Mouse (Mus musculus) adrenal gland, adult (tissue): ENCODE measurements at regions not wholly inside any gene's neighbourhood (a gene's known extent, or its start where the extent isn't known, plus 50 kb on each side); places are given as distances from the start of the nearest gene placed in this dataset.
A peak's percentile ranks its signal among the peaks of the same experiment; 100 is the strongest.

ENCODE experiments used
- DNase-seq, 2 experiments: peaks; one replicate each; pipeline ENCODE4 v3.0.0; 2022 to 2023; ENCODE audit warnings: low spot score in 1 of 2; ENCODE audit not compliant: inconsistent age in 2 of 2

- DNase-seq: no peak
These were observed 127.1 kb upstream of the Eef2kmt start for GRCm38 (mm10) chr16:5382930-5383329.

DNA sequence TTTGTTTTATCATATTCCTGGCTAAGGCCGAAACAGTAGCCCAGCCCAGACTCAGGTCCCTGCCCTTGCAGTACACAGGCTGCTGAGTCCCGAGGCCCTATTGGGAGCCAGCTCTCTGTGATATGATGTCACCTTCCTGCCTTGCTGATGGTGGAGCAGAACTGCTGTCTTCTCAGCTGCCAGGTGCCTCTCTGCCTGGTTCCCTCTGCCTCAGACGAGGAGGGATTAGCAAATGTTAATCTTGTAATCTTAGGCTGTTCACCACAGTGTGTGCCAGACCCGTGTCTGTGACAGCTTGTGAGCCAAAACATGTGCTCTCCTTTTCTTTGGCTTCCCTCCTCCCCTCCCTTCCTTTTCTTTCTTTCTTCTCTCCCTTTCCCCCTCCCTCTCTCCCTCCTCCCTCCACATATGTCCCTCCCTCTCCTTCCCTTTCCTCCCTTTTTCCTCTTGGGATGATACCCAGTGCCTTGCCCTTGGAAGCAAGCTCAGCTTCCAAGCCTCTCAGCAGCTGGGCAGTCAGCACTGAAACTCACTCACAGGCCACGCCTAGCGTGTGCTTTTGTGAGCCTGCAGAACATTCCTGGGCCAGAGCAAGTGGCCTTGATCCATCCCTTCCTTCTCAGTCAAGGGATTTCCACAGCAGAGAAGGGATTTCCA is 126.6 kb upstream of the Eef2kmt start:
- peak in 1 of 2 experiments; percentile 32 for DNase-seq

DNA sequence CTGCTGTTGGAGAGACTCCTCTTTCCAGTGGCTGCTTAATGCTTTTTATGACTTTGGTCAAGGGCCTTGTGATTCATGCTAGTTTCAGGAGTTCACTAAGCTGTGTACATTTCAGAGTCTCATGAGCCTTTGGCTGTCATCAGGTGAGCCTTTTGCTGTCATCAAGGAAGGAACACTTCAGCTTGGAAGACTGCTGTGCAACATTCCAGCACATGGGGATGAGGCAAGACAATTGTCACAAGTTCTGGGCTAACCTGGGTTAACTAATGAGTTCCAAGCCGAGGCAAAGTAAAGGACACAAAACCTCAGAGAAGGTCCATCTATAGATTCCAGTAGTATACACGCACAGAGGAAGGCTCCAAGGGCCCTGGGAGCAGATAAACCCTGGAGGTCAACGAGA is 124.8 kb upstream of the Eef2kmt start:
- DNase-seq: no peak

- no peak for DNase-seq
These were observed 121.2 kb upstream of the Eef2kmt start for GRCm38 (mm10) chr16:5377001-5377400.

- peak; percentile 20 to 51 for DNase-seq
These were observed 119.2 kb upstream of the Eef2kmt start for GRCm38 (mm10) chr16:5374818-5375605.

DNA sequence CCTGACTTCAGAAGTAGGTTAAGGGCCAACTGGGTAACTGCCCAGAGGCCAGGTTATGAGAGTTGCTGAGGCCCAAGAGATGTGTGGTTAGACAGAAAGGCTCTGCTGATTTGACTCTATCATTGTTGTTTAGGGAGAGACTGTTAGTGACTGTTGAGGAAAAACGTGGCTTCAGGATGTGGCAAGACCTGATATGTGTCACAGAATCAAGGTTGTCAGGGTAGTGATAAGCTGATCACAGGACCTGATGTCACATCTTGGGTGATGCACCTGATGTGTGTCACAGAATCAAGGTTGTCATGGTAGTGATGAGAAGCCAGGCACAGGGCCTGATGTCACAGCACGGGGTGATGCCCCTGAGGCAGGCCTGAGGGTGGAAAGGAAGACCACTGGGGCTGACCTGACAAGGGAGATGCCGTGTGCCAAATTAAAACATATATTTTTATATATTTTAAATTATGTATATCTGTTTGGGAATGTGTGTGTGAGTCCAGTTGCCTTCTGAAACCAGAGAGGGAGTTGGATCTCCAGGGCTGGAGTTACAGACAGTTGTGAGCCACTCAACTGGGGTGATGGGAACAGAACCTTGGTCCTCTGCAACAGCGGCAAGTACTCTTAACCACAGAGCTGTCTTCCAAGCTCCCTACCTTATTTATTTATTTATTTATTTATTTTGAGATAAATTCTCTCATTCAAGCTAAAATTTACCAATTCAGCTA is 115.6 kb upstream of the Eef2kmt start:
- DNase-seq: no peak

GRCm38 (mm10) chr16:5370496-5370895 is 114.7 kb upstream of the Eef2kmt start:
- no peak for DNase-seq

DNA sequence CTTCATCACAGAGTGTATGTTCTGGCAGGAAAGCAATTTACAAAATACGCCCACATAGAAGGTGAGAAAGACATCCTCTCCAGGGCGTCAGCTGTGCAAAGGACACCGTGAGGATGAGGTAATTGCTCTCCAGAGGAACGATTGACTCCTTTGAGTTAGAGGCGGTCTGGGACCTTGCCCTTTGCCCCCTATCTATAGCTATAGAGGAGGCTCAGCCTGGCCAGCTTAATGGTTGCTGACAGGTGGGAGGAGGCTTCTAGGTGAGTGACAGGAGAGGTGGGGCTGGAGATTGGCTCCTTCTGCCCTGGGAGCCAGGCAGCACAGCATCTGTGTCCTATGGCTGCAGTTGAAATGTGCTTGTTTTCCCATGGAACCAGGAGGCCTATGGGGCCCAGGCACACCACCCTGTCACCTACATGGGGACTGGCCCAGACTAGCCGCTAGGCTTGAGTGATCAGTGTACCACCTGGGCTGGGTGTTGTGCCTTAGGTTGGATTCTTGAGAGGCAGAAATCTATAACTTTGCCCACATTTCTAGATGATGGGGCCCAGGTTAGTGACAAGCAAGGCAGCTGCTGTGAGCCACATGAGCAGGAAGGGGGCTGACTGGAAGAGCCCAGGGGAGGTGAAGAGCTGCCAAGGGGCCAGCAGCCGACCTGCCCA is 113.2 kb upstream of the Eef2kmt start:
- no peak for DNase-seq

DNA sequence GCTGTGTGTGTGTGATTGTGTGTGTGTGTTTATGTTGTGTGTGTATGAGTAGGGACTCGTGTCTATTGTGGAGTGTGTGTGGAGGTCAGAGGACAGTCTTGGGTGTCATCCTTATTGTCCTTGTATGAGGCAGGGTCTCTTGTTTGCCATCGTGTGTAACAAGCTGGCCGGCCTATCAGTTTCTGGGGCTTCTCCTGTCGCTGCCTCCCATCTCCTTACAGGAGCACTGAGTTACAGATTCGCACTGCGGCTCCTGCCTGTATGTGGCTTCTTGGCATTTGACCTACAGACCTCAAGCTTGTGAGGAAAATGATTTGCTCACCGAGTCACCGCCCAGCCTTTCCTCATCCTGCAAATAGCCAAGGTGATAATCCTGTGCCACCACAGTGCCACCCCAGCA is 112.6 kb upstream of the Eef2kmt start:
- no peak for DNase-seq

DNA sequence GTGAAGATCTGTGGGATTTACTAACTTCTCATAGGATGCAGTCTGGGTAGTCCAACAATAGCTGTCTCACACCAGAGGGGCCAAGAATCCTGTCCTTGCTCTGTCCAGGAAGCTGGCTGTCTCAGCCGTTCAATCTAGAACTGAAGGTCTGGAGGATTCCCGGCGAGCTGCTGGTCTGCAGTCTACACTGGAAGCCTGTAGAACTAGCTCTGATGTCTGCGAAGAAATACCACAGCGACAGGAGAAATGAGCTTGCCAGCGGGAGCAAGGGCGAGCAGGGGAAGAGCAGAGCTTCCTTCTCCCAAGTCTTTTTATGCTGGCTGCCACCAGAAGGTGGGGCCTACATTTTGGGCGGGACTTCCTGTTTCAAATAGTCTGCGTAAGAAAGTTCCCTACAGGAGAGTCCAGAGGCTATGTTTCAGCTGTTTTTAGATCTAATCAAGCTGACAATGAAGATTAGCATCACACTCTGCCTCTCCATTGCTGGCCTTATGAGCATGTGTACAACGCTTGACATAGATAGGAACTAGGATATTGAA is 111.9 kb upstream of the Eef2kmt start:
- peak; percentile 10 to 42 for DNase-seq

GRCm38 (mm10) chr16:5366021-5366420 is 110.2 kb upstream of the Eef2kmt start:
- no peak for DNase-seq

GRCm38 (mm10) chr16:5363007-5363570 is 107.3 kb upstream of the Eef2kmt start:
- DNase-seq: no peak

DNA sequence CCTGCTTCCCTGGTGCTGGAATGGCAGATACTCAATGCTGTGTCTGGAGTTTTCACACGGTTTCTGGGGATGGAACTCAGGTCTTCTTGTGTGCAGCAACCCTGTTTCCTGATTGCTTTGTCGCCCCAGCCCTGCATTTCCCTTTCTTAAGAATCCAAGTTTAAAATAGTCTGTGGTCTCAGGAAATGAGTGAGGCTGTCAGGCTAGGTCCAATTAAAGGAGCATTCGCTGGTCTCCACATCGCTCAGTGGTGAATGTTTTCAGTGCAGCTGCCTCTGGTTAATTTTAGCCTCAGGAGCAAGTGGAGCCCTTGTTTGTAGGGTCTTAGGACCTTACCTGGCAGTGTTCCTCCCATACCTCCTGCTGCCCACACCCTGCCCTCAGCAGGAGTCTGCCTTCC is 103.4 kb upstream of the Eef2kmt start:
- no peak for DNase-seq

- DNase-seq: peak; percentile 19 to 64
These were observed 98.1 kb upstream of the Eef2kmt start for GRCm38 (mm10) chr16:5353881-5354280.

- DNase-seq: peak in 1 of 2 experiments; percentile 29
These were observed 96.2 kb upstream of the Eef2kmt start for GRCm38 (mm10) chr16:5351890-5352571.

GRCm38 (mm10) chr16:5347151-5347550 is 91.4 kb upstream of the Eef2kmt start:
- no peak for DNase-seq

DNA sequence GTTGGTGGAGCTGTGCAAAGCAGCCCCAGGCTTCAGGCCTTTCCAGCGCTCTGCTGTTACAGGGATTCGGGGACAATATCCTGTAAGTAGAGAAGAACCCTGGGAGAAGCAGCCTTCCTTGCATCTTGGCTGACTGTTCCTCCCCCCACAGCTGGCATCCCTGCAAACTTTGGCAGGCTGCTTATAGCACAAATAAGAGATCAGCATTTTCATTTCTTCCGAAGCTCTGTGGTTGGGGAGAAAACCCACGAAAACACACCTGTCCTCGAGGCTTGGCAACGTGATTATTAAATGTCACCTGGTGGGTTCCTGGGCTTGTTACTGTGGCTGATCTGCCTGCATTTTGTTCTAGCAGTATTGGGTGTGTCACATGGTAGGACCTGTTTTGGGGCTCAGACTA is 86.5 kb upstream of the Eef2kmt start:
- no peak for DNase-seq

DNA sequence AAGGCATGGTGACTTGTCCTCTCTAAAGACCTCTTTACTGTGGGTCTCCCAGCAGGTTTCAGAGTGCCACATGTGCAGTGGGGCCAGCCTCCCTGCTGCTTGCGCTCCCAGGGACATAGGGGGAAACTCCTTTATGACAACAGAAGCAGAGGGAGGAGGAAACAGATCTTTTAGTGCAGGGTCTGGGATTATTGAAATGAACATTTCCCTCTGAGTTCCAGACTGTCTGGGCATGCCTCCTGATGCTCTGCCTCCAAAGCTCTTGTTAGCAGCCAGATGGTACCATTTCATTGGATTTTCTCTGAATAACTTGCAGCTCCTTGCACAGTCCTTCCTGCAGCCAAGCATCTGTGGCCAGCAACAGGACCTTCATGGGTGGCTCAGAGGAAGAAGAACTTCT is 60.5 kb upstream of the Eef2kmt start:
- DNase-seq: no peak

GRCm38 (mm10) chr16:5313261-5313660 is 57.5 kb upstream of the Eef2kmt start:
- DNase-seq: no peak

GRCm38 (mm10) chr16:5311456-5311855 is 55.7 kb upstream of the Eef2kmt start:
- DNase-seq: no peak
